Mouse (Mus musculus) ZHBTc4 (cell line): ENCODE data around the gene Hoxa11.
A peak's percentile ranks its signal among the peaks of the same experiment; 100 is the strongest.

Experiments
- DNase-seq: peaks from one replicate; pipeline ENCODE4 v3.0.0-alpha.2; 2011; ENCODE audit warnings: low read depth, low spot score

Gene Hoxa11

DNA sequence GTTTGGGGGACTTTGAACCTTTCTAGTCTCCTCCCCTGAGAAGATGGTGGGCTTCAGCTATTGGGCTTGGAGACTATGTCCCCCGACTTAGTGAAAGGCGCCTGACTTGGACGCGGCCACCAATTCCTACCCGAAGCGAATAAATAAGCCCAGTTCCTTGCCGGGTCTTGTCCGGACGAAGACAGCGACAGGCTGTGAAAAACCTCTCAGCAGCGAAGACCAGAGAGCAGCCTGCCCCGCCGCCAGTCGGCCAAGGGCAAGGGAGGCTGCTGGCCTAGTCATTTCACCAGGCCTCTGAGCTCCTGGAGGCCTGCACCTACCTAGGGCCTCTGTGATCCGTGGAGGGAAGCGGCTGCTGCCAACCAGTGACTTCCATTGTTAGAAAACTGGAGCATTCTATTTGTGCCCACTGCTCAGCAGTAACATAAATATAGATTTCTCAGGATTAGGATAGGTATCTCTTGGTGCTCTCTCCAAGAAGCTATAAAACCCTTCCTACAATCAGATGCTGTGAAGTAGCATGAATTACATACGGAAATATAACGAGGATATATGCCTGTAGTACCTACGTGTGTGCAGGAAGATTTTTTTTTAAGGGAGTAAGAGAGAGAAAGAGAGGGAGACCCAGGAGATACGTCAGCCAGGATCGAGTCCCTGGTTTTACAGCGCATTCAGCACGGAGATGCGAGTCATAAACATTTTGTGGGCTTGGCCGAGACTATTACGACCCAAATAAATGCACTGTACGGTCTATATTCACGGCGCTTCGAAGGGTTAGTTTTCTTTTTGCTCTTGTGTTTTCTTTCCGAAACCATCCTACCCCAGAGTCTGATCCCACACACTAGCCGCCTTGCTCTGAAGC is 25.4 kb downstream of the Hoxa11 start:
- DNase-seq: peak; percentile 35

DNA sequence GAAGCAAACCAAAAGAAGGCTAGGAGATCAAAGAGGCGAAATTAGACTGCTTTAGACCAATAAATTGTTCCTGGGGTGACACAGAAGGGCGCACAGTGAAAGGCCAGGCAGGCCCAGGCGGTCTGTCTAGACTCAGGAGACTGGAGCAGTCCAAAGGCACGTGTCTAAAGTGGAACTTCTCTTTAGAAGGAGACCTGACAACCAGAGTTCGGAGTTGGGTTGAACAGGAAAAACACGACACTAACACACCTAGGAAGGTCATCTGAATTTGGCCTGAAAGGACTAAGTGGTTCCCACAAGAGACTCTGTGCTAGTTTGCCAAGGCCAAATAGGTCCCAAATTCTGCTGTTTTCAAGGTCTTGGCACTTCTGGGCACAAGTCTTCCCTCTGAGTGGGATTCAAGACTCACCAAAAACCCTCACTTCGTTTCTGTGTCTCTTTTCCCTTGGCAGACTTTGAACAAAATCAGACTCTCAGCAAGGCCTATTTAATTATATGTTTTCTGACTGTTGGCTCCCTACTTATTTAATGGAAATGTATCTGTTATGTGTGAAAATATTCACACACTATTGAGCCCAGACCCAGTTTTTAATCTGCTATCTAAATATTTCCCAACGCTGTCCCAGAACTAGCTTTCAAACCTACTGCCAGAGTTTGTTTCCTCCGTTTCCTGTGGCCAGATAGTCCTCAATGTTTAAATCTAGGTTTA is 26.2 kb downstream of the Hoxa11 start:
- DNase-seq: no peak

DNA sequence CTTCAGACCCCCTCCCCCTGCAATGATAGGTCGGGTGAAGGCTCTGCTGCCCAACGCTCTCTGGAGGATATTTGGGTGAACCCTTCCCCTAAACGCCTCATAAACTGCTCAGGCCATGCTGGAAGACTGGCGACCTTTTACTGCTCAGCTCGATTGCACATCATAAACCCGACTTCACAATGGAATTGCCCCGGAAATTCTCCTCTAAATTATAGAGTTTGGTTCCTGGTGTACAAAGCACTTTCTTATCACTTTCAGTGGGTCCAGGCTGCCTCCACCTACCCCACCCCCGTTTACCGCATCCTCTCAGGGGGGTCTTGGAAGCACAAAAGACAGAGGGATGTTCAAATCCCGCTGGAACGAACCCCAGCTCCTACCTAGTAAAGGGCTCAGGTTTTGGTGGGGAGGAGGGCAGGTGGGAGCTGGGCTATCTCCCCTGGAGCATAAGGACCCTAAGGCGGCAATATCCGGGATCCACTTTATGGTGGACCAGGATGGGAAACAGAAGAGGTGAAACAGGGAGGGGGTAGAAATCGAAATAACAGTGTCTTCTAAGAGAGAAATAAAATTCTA is 26.9 kb downstream of the Hoxa11 start:
- DNase-seq: no peak

DNA sequence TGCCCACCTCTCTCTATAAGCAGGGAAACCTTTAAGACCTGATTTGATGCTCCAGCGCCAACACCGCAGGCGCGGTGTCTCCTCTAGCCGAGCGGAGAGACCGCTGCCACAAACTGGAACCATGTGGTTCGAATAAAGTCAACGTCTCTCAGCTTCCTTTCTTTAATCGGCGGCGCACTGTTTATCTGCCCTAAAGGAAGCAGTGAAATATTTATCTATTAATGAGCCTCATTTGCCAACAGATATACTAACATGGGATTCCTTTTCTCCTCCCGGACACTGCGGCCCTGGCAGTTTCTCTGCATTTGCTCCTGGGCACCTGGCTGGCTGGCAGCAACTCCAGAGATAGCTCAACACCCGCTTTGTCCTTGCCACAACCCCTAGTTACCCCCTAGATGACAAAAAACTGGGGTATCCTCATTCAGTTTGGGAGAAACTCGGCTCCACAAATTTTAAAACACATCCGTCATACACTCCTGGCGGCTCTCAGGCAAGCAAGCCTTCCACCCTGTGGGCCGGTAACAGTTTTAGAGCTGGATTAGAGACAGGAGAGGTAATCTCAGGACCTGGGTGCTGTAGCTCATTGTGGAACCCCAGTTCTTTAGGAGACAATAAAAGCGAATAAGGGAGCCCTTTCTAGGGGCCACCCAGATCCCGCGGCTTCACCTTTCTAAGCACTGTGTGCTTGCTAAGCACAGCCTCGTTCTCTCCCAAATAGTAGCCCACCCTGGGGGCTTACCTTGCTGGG is 27.5 kb downstream of the Hoxa11 start:
- DNase-seq: peak; percentile 65

DNA sequence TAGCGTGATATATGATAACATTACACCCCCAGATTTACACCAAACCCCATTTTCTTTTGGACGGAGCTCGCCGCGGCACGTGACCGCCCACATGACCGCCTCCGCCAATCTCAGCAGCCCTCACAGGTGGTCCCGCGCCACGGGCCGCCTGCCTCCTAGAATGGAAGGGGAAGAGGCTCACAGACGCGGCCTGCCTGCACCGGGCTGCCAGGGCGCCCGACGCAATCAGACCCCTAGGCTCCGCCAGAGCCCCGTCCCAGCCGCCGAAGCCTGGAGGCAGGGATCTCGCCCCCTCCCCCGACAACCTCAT is 28.2 kb downstream of the Hoxa11 start:
- peak; percentile 87 for DNase-seq

DNA sequence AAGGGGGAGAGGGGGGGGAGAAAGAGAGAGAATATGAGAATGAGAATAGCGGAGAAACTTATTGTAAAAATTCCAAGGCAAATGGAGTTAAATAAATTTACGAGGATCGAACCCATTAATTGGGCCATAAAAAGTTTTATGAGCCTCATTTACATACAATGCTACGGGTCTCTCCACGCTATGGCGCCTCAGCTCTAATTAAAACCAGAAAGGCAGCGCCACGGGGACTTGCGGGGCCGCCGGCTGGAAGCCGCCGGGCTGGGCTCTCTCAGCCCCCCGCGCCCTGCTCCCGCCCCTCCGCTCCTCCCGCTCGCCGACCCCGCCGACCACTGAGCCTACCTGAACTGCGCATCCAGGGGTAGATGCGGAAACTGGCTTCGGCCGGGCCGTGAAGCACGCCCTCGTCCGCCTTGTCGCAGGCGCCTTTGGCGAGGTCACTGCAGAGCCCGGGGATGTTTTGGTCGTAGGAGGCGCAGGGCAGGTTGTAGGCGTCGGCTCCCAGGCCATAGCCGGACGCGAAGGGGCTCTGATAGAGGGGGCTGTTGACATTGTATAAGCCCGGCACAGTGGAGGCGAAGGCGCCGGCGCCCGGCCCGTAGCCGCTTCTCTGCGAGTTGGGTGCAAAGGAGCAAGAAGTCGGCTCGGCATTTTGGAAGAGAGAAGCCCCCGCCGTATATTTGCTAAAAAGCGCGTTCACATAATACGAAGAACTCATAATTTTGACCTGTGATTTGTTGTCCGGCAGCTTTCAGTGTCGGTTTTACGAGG is 28.7 kb downstream of the Hoxa11 start:
- peak; percentile 67 for DNase-seq

DNA sequence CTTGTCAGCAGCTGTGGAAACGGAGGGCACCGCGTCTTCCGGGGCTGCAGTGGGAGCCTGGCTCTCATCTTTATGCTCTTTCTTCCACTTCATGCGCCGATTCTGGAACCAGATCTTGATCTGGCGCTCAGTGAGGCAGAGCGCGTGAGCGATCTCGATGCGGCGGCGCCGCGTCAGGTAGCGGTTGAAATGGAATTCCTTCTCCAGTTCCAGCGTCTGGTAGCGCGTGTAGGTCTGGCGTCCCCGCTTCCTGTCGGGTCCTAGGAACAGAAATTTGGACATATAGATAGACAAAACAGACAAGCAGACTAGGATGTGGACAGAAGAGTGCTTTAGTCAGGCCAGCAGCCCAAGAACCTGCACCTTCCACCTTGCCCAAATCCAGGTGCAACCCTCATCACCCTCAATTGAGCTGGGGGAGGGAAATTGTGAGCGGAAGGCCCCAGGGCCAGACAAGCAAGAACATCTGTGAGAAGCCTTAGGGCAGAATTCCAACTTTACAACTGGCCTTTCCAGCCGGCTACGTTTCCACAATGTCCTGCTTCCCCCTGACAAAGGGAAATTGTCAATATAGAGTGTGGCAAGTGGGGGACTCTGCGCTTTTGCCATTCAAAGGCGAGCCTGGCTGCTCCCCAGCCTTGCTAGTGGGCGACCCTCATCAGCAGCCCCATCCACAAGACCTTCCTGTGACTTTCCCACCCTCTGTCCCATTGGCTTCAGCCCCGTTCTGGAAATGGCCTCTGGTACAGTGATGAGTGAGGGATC is 29.7 kb downstream of the Hoxa11 start:
- DNase-seq: peak; percentile 66

DNA sequence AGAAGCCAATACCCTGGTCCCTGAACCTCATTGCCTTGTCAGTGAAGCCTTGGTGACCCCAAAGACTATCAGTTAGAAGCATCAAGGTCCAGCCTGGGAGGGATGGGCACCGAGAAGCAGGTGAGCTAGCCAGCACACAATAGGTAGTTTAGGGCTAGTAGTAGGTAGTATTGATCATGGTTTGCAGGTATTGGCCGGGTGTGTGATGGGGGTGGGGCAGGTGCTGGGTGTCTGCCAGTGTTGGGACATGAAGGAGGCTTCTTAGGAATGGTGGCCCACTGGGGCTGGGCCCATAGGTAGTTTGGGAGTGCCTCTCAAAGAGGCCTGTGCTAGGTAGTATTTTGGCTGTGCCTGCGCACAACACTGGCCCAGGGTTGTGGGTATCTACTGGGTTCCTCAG is 30.5 kb downstream of the Hoxa11 start:
- DNase-seq: peak; percentile 5

DNA sequence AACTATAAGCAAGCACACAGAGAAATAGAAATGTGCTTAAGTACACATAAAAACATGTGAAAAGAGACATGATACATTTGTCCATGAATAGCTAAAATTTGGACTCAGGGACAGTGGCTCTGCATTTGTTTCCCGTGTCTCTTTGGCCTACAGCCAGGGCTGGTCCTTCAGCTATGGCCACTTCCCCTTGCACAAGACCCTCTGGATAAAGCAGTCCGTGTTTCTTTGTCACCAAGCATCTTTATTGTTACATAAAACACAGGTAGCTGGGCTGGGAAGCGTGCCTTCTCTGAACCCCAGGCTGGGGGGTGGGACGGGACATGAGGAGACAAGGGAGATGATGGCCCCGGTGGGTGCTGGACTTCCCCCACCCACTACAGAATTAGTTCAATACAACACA is 31.3 kb downstream of the Hoxa11 start:
- DNase-seq: no peak

DNA sequence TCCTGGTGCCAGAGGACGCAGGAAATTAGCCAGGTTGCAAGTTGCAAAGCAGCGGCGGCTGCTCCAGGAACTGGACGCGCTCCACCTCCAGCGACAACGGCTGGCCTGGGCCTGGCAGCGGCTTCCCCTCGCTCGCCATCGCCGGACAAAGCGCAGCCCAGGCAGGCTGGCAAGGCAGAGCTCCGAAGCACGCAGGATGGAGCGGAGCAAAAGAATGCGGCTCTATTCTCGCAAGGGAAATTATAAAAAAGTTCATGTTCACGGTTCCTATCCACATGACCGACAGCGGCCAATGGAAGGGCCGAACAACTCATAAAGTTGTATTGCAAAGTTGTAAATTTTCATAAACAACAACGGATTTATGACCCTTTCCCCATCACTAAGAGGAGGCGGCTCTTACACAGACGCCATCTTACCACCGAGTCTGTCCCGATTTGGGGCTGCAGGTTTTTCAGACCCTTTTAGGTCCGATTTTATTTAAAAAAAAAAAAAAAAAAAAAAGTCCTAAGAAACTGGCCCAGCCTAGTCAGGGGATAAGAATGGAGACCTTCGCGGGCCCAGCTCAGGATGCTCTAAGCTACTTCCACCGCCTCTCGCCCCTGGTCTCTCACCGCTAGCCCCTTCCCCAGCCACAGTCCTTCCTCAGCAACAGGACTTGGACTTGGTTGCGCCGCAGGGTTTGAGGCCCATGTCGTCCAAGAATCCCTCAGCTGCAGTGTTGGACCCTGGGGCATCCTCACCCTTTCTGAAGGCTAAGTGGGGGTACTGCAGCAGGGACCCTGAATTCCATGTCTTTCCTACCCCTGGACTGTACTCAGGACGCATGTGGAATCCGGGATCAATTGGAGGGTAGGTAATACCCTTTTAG is 32.3 kb downstream of the Hoxa11 start, which contains the start of the genes Hoxa3 and Gm28308:
Hoxa3 (minus strand) TSS at position 218 of the 868 bp plus-strand sequence.
Gm28308 (minus strand) TSS at position 221 of the 868 bp plus-strand sequence.
- DNase-seq: peak; percentile 10

DNA sequence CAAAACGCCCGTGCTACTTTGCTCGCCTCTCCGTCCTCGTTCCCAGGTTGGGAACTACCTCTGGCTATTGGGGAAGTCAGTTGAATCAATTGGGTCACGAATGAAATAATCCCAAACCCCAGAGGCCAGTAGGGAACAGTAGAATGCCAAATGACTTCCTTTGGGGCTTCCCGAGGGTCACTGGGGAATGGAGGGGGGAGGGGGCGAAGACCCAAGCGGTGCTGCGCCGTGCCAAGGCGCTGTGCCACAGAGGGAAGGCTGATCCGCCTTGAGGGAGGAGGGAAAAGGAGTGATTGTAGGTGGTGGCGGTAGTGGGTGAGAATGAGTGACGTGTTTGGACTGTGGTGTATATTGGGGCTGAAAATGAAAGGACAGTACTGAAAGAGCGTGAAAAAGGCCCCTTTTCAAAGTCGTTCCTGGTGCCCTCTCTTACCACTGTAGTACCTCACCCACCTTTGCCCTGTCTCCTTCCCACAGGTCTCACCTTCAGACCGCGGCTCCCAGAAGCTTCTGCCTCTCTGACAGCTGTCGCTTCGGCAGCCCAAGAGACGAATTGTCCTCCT is 33.0 kb downstream of the Hoxa11 start:
- DNase-seq: no peak

DNA sequence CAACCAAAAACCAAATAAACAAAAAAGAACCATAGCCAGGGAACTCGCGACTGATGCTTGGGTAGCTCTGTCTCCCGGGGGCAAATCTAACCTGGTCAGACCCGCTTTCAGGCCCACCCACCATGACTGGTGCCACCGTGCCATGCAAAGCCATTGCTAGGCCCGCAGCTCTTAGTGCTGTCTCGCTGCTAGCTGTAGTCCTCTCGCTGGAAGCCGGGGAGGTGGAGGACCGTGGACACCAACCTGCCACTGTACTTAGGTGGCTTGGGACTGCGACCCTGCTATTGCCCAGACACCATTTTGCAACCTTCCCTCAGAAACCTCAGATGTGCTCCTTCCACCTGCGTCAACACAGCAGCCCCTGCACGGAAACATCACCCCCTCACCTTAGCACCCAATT is 33.6 kb downstream of the Hoxa11 start:
- no peak for DNase-seq

DNA sequence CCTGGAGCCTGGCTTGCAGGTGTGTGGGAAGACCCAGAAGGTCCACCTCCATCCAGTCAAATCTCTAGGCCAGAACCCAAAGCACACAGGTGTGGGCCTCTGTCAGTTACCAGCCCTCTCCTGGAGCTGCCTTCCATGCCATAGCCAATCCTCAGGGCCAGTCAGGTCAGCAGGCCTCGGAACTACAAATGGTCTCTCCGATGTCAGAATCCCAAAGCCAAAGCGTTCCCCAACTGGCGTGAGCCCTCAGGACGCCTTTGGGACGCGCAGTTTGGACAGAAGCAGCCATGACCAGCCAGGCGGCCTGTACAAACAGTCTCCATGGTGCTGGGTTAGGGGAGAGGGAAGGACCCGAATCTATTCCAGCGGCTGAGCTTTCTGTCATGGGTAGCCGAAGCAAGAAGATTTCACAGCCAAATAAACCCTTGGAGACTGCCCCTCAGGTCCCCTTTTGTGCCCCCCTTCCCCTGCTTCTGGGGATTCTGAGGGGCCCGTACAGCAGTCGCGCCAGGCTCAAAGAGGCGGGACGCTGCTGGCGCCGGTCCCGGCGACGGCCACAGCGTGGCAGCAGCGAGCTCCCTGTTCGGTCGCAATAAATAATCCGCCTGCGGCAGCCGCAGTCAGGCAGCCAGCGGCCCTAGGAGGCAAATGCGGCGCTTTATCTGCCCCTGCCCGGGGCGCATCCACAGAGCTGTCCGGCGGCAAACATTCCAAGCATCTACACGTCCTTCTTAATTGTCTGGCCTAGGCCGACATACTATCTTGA is 34.3 kb downstream of the Hoxa11 start:
- peak; percentile 91 for DNase-seq

DNA sequence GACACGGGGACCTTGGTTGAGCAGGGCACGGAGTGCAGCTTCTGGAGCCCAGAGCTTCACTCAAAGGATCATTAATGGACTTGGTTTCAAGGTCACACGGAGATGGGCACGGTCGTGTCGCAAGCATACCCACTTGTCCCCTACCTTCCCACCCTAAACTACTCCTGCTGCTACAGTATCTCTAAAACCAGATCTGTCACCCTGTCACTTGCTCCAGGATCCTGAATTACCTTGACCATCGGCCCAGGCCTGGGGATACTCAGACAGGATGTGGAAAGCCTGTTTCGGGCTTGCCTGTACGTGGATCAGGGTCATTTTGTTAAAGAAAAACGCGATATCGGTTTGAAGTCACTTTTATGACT is 35.9 kb downstream of the Hoxa11 start:
- no peak for DNase-seq

DNA sequence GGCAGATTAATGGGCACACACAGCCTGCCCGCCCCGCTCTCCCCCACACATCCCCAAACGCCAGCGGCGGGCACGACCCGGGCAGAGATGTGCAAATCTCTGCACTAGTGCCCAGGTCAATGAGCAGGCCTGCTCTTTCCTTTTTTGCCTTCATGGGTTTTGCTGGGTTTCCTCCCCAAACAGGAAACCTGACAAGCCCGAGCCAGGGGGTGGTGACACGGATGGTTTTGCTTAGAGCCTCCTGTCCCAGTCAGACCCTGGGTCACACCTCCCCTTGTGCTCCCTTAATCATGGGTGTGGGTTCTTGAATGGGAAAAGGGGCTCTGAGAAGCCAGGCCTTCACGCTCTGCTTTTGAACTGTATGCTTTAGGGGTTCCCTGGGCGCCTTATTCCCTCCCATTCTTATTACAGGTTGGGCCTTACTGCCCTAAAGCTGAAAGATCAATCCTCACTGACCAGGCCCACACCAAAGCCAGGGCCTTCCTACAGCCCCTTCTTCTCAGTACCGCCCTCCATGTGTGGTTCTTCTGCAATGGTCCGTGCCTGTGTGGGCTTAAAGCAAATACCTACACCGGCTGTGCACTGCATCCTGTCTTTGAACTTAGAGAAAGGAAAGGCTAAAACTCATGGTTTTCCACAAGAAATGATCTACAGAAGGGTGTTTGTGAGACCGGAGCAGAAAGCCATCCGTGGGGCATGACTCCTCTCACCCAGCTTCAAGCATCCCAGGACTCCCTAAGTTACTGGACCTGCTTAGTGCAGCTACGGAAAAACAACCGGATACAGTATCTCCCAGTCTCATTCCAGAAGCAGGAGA is 36.5 kb downstream of the Hoxa11 start:
- peak; percentile 33 for DNase-seq

DNA sequence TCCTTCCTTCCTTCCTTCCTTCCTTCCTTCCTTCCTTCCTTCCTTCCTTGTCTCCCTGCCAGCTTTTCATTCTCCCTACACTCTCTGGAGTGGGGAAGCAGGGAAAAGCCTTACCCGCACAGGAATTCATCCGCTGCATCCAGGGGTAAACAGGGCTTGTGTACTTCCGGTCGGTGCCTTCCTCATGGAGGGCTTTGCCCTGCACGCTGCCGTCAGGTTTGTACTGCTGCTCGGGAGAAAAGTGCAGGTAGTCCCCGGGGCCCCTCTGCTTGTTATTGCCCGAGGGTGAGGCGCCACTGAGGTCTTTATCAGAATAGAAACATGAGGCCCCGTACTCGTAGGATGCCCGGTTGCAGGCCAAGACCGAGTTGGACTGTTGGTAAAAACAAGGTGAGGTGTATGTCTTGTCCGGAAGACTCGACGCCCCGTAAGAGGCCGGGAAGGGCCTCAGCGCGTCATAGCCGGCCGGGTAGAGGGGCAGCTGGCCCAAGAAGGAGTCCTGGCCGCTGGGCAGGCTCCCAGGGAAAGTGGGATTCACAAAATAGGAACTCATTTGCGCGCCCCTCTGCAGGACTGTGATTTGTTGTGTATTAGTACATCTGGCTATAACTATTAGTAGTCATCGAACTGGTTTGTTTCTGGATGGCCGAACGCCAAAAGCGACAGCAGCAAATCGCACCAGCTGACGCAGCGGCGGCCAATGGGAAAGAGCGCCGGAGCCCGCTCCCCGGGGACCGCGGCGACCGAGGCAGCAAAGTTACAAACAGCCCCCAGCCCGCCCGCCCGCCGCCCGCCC is 37.3 kb downstream of the Hoxa11 start, which contains the start of gene Hoxa6:
Hoxa6 (minus strand) TSS at position 651 of the 796 bp plus-strand sequence.
- DNase-seq: peak; percentile 58

DNA sequence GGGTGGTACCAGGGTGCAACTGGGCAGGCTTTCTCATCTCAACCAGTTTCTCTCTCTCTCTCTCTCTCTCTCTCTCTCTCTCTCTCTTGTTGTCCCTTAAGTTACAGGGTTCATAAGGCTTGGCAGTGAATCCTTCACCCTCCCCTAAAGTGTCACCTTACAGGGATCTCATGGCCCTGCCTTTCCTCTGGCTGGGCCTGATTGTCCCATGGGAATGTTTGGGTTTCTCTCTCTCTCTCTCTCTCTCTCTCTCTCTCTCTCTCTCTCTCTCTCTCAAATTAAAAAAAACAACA is 38.0 kb downstream of the Hoxa11 start:
- DNase-seq: no peak
